Mouse (Mus musculus): ENCODE data around the gene Fignl1. TPM values are rescaled to one million over a fixed set of nuclear protein-coding genes. Genes with fewer than 3 reads are reported as not detected.
A peak's percentile ranks its signal among the peaks of the same experiment; 100 is the strongest.

Gene Fignl1
- polyA plus RNA-seq, 1 experiment from 2014 or later, result 99.1 TPM

DNA sequence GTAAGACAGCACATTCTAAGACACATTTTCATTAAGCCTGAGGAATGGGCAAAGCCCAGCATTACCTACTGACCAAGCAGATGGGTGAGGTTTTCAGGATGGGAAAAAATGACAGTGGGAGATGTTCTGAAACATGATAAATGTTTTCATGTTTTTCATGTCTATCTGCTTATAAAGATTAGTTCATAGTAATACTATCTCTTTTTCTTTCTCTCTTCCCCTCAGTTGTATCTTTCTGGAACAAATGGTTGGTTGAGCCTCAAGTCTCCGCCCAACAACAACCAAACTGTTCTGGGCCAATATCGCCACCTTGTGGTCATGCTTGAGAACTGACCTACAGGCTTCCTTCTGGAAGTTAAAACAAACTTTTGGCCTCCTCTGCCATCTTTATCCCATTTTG is 66.1 kb downstream of the Fignl1 start:
- ATAC-seq (ENCODE audit: low FRiP score) (no peak), DNase-seq (ENCODE audit: low spot score, missing footprints) (peak; percentile 90)
- Histone ChIP-seq H3K36me3 (ENCODE audit: control insufficient read depth, insufficient read depth, low read length) (no peaks in the 10 kb centered on the region), H3K4me2 (no peak overlapping the region), H3K4me3 (ENCODE audit: low read depth, low read length) (no peak overlapping the region), H3K9ac (ENCODE audit: low read length) (no peak overlapping the region), H3K27ac (ENCODE audit: low read depth, low read length) (no peak overlapping the region), H3K27me3 (ENCODE audit: control insufficient read depth, insufficient read depth, low read length) (no peaks in the 10 kb centered on the region), H3K4me1 (ENCODE audit: control insufficient read depth, insufficient read depth, low read length) (no peaks in the 10 kb centered on the region), H3K9me3 (ENCODE audit: control insufficient read depth, low read length) (peaks cover 4% of the 10 kb centered on the region; the same call in 1 of the 2 replicates)
- 30% methylated on average over 2 of the region's 2 CpGs for WGBS

DNA sequence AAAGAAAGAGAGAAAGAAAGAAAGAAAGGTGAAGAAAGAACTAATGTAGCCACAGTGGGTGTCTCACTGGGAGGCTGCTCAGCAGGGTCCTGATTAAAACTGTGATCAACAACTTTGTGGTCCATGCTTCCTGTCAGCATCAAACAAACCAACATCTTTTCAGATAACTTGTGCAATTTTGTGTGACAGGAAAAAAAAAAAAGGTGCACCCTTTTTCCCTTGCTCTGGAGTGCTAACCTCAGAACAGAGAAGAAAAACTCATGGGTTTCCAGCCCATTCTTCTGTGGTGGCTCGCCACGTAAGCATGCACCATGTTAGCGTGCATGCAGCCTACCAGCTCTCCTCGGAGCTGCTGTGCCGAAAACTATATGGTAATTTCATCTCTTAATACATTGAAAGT is 67.2 kb downstream of the Fignl1 start:
- Histone ChIP-seq H3K27me3 (ENCODE audit: control insufficient read depth, insufficient read depth, low read length) (no peaks in the 10 kb centered on the region), H3K4me3 (ENCODE audit: low read depth, low read length) (no peak overlapping the region), H3K4me2 (no peak overlapping the region), H3K27ac (ENCODE audit: low read depth, low read length) (no peak overlapping the region), H3K9me3 (ENCODE audit: control insufficient read depth, low read length) (peaks cover 4% of the 10 kb centered on the region; the same call in 1 of the 2 replicates), H3K9ac (ENCODE audit: low read length) (no peak overlapping the region), H3K4me1 (ENCODE audit: control insufficient read depth, insufficient read depth, low read length) (no peaks in the 10 kb centered on the region), H3K36me3 (ENCODE audit: control insufficient read depth, insufficient read depth, low read length) (no peaks in the 10 kb centered on the region)
- no peak for DNase-seq (ENCODE audit: low spot score, missing footprints)
- WGBS, result 89% methylated on average over 5 of the region's 5 CpGs
- no peak for ATAC-seq (ENCODE audit: low FRiP score)

DNA sequence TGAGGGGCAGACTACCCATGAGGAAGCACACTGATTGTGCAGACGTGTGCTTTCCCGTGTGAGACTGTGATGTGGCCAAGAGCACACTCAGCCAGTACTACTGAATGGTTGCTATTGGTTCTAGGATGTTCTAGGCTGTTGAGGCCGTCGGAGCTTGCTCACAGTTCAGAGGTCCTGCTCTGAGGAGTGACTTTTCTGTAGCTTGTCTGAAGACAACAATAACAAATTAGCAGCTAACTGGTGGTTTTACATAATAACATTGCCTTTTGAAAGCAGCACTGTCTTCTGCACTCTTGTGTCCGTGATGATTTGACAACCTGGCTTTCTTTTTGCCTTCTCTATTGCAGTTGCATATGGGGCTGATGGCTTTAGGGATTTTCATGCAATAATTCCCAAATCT is 68.2 kb downstream of the Fignl1 start:
- Histone ChIP-seq H3K4me2 (no peak overlapping the region), H3K9me3 (ENCODE audit: control insufficient read depth, low read length) (peaks cover 4% of the 10 kb centered on the region; the same call in 1 of the 2 replicates), H3K4me3 (ENCODE audit: low read depth, low read length) (no peak overlapping the region), H3K9ac (ENCODE audit: low read length) (no peak overlapping the region), H3K27me3 (ENCODE audit: control insufficient read depth, insufficient read depth, low read length) (no peaks in the 10 kb centered on the region), H3K4me1 (ENCODE audit: control insufficient read depth, insufficient read depth, low read length) (no peaks in the 10 kb centered on the region), H3K36me3 (ENCODE audit: control insufficient read depth, insufficient read depth, low read length) (no peaks in the 10 kb centered on the region), H3K27ac (ENCODE audit: low read depth, low read length) (no peak overlapping the region)
- WGBS, result 84% methylated on average over 5 of the region's 5 CpGs
- DNase-seq (ENCODE audit: low spot score, missing footprints) (no peak), ATAC-seq (ENCODE audit: low FRiP score) (no peak)

DNA sequence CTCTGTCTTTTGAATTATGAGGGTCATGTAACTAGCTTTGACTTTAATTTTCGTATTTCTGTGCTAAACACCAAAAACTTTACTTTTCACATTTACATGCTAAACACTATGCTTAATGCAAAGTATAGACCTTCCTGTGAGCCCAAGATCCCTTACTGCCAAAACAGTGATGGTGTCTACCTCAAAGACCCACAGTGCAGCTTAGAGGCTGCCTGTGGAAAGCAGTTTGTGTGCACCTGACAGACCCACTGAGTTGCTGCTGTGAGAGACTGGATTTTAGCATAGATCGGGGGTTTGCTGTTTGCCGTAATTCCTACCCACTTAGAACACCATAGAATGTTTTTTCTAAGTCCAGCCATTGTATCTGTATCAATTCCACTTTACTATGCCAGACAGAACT is 69.7 kb downstream of the Fignl1 start:
- H3K27ac ChIP-seq (ENCODE audit: low read depth, low read length), result no peak overlapping the region

DNA sequence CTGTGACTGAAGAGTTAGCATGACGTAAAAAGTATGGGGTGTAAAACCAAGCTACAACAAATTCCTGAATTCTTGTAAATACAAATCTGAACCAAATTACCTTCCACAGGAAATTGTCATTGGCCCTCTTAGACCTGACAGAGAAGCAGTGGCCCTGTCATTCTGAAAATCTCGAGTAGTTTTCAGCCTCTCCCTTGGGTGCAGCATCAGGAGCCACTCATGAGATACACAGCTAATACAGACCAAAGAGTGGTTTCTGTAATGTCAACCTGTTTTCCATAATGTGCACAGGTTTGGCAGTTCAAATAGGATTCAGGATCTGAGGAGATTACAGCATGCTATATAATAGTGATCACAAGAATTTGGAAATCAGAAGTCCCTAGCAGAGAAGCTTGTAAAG is 71.2 kb downstream of the Fignl1 start:
- Histone ChIP-seq H3K4me1 (ENCODE audit: control insufficient read depth, insufficient read depth, low read length) (no peaks in the 10 kb centered on the region), H3K9ac (ENCODE audit: low read length) (no peak overlapping the region), H3K4me2 (no peak overlapping the region), H3K4me3 (ENCODE audit: low read depth, low read length) (no peak overlapping the region), H3K27ac (ENCODE audit: low read depth, low read length) (no peak overlapping the region), H3K36me3 (ENCODE audit: control insufficient read depth, insufficient read depth, low read length) (no peaks in the 10 kb centered on the region), H3K27me3 (ENCODE audit: control insufficient read depth, insufficient read depth, low read length) (no peaks in the 10 kb centered on the region), H3K9me3 (ENCODE audit: control insufficient read depth, low read length) (peaks cover 2% of the 10 kb centered on the region; the same call in 1 of the 2 replicates)
- no peak for ATAC-seq (ENCODE audit: low FRiP score)
- 69% methylated on average over 2 of the region's 2 CpGs for WGBS
- DNase-seq (ENCODE audit: low spot score, missing footprints), result no peak

More for the DNA sequence above, 69.7 kb downstream of the Fignl1 start:
- ATAC-seq (ENCODE audit: low FRiP score) (no peak), DNase-seq (ENCODE audit: low spot score, missing footprints) (no peak)
- Histone ChIP-seq H3K4me2 (no peak overlapping the region), H3K4me3 (ENCODE audit: low read depth, low read length) (no peak overlapping the region), H3K9ac (ENCODE audit: low read length) (no peak overlapping the region), H3K36me3 (ENCODE audit: control insufficient read depth, insufficient read depth, low read length) (no peaks in the 10 kb centered on the region), H3K27me3 (ENCODE audit: control insufficient read depth, insufficient read depth, low read length) (no peaks in the 10 kb centered on the region), H3K9me3 (ENCODE audit: control insufficient read depth, low read length) (peaks cover 4% of the 10 kb centered on the region; the same call in 1 of the 2 replicates), H3K4me1 (ENCODE audit: control insufficient read depth, insufficient read depth, low read length) (no peaks in the 10 kb centered on the region)
- WGBS, result 87% methylated on average over 3 of the region's 3 CpGs

Other genes with a start within 250 kb of the Fignl1 start
- not detected in 2 replicates for gene 4930512M02Rik, start 181.1 kb downstream of the Fignl1 start, polyA plus RNA-seq (2014; fragmentation: Nextera tagmentation; extraction: Ambion mirVana)
- gene Ikzf1, start 124.0 kb downstream of the Fignl1 start, polyA plus RNA-seq (2014; fragmentation: Nextera tagmentation; extraction: Ambion mirVana), result 2.3 and 2.7 TPM in 2 replicates
- gene Ddc, start 89.2 kb upstream of the Fignl1 start, polyA plus RNA-seq (2014; fragmentation: Nextera tagmentation; extraction: Ambion mirVana), result 18.0 and 21.9 TPM in 2 replicates
- gene Grb10, start 229.7 kb upstream of the Fignl1 start, polyA plus RNA-seq (2014; fragmentation: Nextera tagmentation; extraction: Ambion mirVana), result 133 and 144 TPM in 2 replicates

Data from midbrain, embryonic 11.5 days (tissue).